Mouse (Mus musculus) cerebellum, adult 2 months (tissue): ENCODE measurements around the gene Mroh3. TPM values are rescaled to one million over a fixed set of nuclear protein-coding genes. Genes with fewer than 3 reads are reported as not detected.

Experiments
- DNase-seq, 2 experiments: peaks; one replicate each; pipeline ENCODE4 v3.0.0; 2021
- H3K27ac ChIP-seq: fragments of 200-500 bp; 2 replicates; pipeline ENCODE4 v1.5.1; 2012; ENCODE audit warnings: low read length, control low read depth, inconsistent platforms; ENCODE audit not compliant: insufficient read depth
- H3K27me3 ChIP-seq: fragments of 200-500 bp; 2 replicates; pipeline ENCODE4 v1.6.1; 2012; ENCODE audit warnings: inconsistent platforms, mild to moderate bottlenecking, low read length, moderate library complexity; ENCODE audit not compliant: control insufficient read depth, insufficient read depth
- H3K4me1 ChIP-seq: fragments of 200-500 bp; 2 replicates; pipeline ENCODE4 v1.6.1; 2011; ENCODE audit warnings: low read length; ENCODE audit not compliant: control insufficient read depth, insufficient read depth
- H3K4me3 ChIP-seq: fragments of 200-500 bp; replicated peaks from 2 replicates; pipeline ENCODE3; 2011; ENCODE audit warnings: mild to moderate bottlenecking, low read depth, low read length, control low read depth; ENCODE audit not compliant: insufficient read depth
- CTCF ChIP-seq: fragments of 200-500 bp; IDR thresholded peaks from 2 replicates; pipeline ENCODE4 v1.5.1; 2011; ENCODE audit warnings: low read depth, mild to moderate bottlenecking, control low read depth, low read length, moderate library complexity, borderline replicate concordance; ENCODE audit not compliant: insufficient read depth
- POLR2A ChIP-seq: fragments of 200-500 bp; IDR thresholded peaks from 2 replicates; pipeline ENCODE4 v1.6.1; 2011; ENCODE audit warnings: low read length, control low read depth, borderline replicate concordance; ENCODE audit not compliant: insufficient read depth
- WGBS: fragments of 180-500 bp; shearing (Covaris S2); methylation state at CpG from one replicate; pipeline ENCODE4 v1.1.7; 2018; 5-methylcytosine and 5-hydroxymethylcytosine counted together
- polyA plus RNA-seq: library from polyadenylated mRNA; depleted of rRNA; stranded (reverse); fragments of >200 nt; gene quantifications from 2 replicates; pipeline ENCODE4 v1.2.3, GENCODE M21; 2012; rRNA removed

Gene Mroh3
- polyA plus RNA-seq, 1 experiment: 1.0 TPM

- Histone ChIP-seq H3K4me1 (peaks cover 33% of the 10 kb centered on the region), H3K27ac (no peak overlapping the region), H3K27me3 (no peaks in the 10 kb centered on the region), H3K4me3 (no peak overlapping the region)
- 79% methylated on average over 4 of the region's 4 CpGs for WGBS
- DNase-seq: no peak
- no peak for TF ChIP-seq POLR2A
- no peak for TF ChIP-seq CTCF
Measured at GRCm38 (mm10) chr1:136136547-136136946, 76.1 kb downstream of the Mroh3 start.

- WGBS: 86% methylated on average over 6 of the region's 6 CpGs
- Histone ChIP-seq H3K27ac (no peak overlapping the region), H3K27me3 (no peaks in the 10 kb centered on the region), H3K4me3 (no peak overlapping the region), H3K4me1 (peaks cover 29% of the 10 kb centered on the region)
- no peak for DNase-seq
- TF ChIP-seq POLR2A: no peak
- no peak for TF ChIP-seq CTCF
Measured at GRCm38 (mm10) chr1:136135777-136136444, 76.7 kb downstream of the Mroh3 start.

GRCm38 (mm10) chr1:136135046-136135445, 77.6 kb downstream of the Mroh3 start:
- H3K4me1 ChIP-seq: peaks cover 29% of the 10 kb centered on the region
- 83% methylated on average over 1 of the region's 1 CpGs for WGBS
- no peaks in the 10 kb centered on the region for H3K27me3 ChIP-seq
- TF ChIP-seq CTCF: no peak
- no peak for TF ChIP-seq POLR2A
- no peak overlapping the region for H3K27ac ChIP-seq
- H3K4me3 ChIP-seq: no peak overlapping the region
- DNase-seq: no peak

GRCm38 (mm10) chr1:136134547-136134946, 78.1 kb downstream of the Mroh3 start:
- 68% methylated on average over 2 of the region's 2 CpGs for WGBS
- no peak for DNase-seq
- no peak overlapping the region for H3K27ac ChIP-seq
- no peak for TF ChIP-seq CTCF
- no peak for TF ChIP-seq POLR2A
- peaks cover 29% of the 10 kb centered on the region for H3K4me1 ChIP-seq
- H3K27me3 ChIP-seq: no peaks in the 10 kb centered on the region
- no peak overlapping the region for H3K4me3 ChIP-seq

GRCm38 (mm10) chr1:136133570-136134240, 78.9 kb downstream of the Mroh3 start:
- TF ChIP-seq CTCF (no peak), POLR2A (no peak)
- Histone ChIP-seq H3K4me3 (no peak overlapping the region), H3K27me3 (no peaks in the 10 kb centered on the region), H3K27ac (peak overlapping the region; percentile 22; the same call in 1 of the 2 replicates), H3K4me1 (peaks cover 25% of the 10 kb centered on the region)
- 33% methylated on average over 13 of the region's 13 CpGs for WGBS
- DNase-seq: peak; percentile 61 to 69

- WGBS: 62% methylated on average over 10 of the region's 10 CpGs
- TF ChIP-seq POLR2A: no peak
- no peak for TF ChIP-seq CTCF
- no peak for DNase-seq
- Histone ChIP-seq H3K4me3 (peak overlapping the region; percentile 55), H3K27ac (no peak overlapping the region), H3K27me3 (no peaks in the 10 kb centered on the region), H3K4me1 (peaks cover 18% of the 10 kb centered on the region)
Measured at GRCm38 (mm10) chr1:136132386-136133201, 80.0 kb downstream of the Mroh3 start.

Other genes with a start within 250 kb of the Mroh3 start
- gene Igfn1, start 206.5 kb downstream of the Mroh3 start, polyA plus RNA-seq: 0.33 and 0.65 TPM in 2 replicates
- gene Tmem9, start 204.7 kb downstream of the Mroh3 start, polyA plus RNA-seq: 141 and 143 TPM in 2 replicates
- gene Ascl5, start 162.0 kb downstream of the Mroh3 start, polyA plus RNA-seq: not detected in 2 replicates
- 1.2 and 1.3 TPM in 2 replicates for gene Cacna1s, start 160.1 kb downstream of the Mroh3 start, polyA plus RNA-seq
- gene Kif21b, start 81.4 kb downstream of the Mroh3 start, polyA plus RNA-seq: 19.1 and 21.0 TPM in 2 replicates
- gene Inava, start 21.4 kb upstream of the Mroh3 start, polyA plus RNA-seq: 1.4 and 1.8 TPM in 2 replicates
- gene Gpr25, start 48.0 kb upstream of the Mroh3 start, polyA plus RNA-seq: 7.0 and 7.7 TPM in 2 replicates
- gene Camsap2, start 133.3 kb upstream of the Mroh3 start, polyA plus RNA-seq: 51.1 and 51.2 TPM in 2 replicates
- 8.0 and 8.5 TPM in 2 replicates for gene Ddx59, start 202.4 kb upstream of the Mroh3 start, polyA plus RNA-seq